Mouse (Mus musculus): ENCODE measurements around the gene Mapk8ip3.

The Mapk8ip3 gene

GRCm38 (mm10) chr17:24885356-24886133 lies 51.2 kb downstream of the Mapk8ip3 start:
- DNase-seq (ENCODE audit: low read depth, low spot score): no peak

- DNase-seq (ENCODE audit: low read depth, low spot score): no peak
Measured at GRCm38 (mm10) chr17:24884391-24884790, 52.4 kb downstream of the Mapk8ip3 start.

- DNase-seq (ENCODE audit: low read depth, low spot score): no peak
Measured at GRCm38 (mm10) chr17:24881738-24882440, 54.9 kb downstream of the Mapk8ip3 start.

GRCm38 (mm10) chr17:24878531-24878930 lies 58.2 kb downstream of the Mapk8ip3 start:
- no peak for DNase-seq (ENCODE audit: low read depth, low spot score)

- no peak for DNase-seq (ENCODE audit: low read depth, low spot score)
Measured at GRCm38 (mm10) chr17:24878117-24878397, 58.7 kb downstream of the Mapk8ip3 start.

GRCm38 (mm10) chr17:24877336-24878116 lies 59.3 kb downstream of the Mapk8ip3 start:
- no peak for DNase-seq (ENCODE audit: low read depth, low spot score)

- DNase-seq (ENCODE audit: low read depth, low spot score): no peak
Measured at GRCm38 (mm10) chr17:24874989-24875388, 61.8 kb downstream of the Mapk8ip3 start.

GRCm38 (mm10) chr17:24874405-24874745 lies 62.4 kb downstream of the Mapk8ip3 start:
- DNase-seq (ENCODE audit: low read depth, low spot score): no peak

- no peak for DNase-seq (ENCODE audit: low read depth, low spot score)
Measured at GRCm38 (mm10) chr17:24873695-24874404, 62.9 kb downstream of the Mapk8ip3 start.

- DNase-seq (ENCODE audit: low read depth, low spot score): peak; percentile 63
Measured at GRCm38 (mm10) chr17:24867914-24868313, 68.9 kb downstream of the Mapk8ip3 start.

GRCm38 (mm10) chr17:24865776-24866175 lies 71.0 kb downstream of the Mapk8ip3 start, which contains the start of gene Igfals:
Gene Igfals, plus strand, starts transcription at chr17:24865997.
- DNase-seq (ENCODE audit: low read depth, low spot score): no peak

- no peak for DNase-seq (ENCODE audit: low read depth, low spot score)
Measured at GRCm38 (mm10) chr17:24861785-24862184, 75.0 kb downstream of the Mapk8ip3 start.

GRCm38 (mm10) chr17:24860076-24860475 lies 76.7 kb downstream of the Mapk8ip3 start:
- no peak for DNase-seq (ENCODE audit: low read depth, low spot score)

GRCm38 (mm10) chr17:24858967-24859366 lies 77.8 kb downstream of the Mapk8ip3 start:
- DNase-seq (ENCODE audit: low read depth, low spot score): no peak

- DNase-seq (ENCODE audit: low read depth, low spot score): no peak
Measured at GRCm38 (mm10) chr17:24857831-24858470, 78.8 kb downstream of the Mapk8ip3 start.

GRCm38 (mm10) chr17:24856589-24856988 lies 80.2 kb downstream of the Mapk8ip3 start:
- DNase-seq (ENCODE audit: low read depth, low spot score): no peak

- DNase-seq (ENCODE audit: low read depth, low spot score): no peak
Measured at GRCm38 (mm10) chr17:24855838-24856464, 80.8 kb downstream of the Mapk8ip3 start.

GRCm38 (mm10) chr17:24851381-24852125 lies 85.2 kb downstream of the Mapk8ip3 start:
- DNase-seq (ENCODE audit: low read depth, low spot score): no peak

GRCm38 (mm10) chr17:24850773-24851127 lies 86.0 kb downstream of the Mapk8ip3 start:
- DNase-seq (ENCODE audit: low read depth, low spot score): no peak
